Mouse (Mus musculus) olfactory bulb, adult 2 months (tissue): ENCODE measurements around the gene Scgn.

Source experiments
- CTCF ChIP-seq: fragments of 200-500 bp; IDR thresholded peaks from 2 replicates; pipeline ENCODE4 v1.5.1; 2012; ENCODE audit warnings: low read depth, mild to moderate bottlenecking, low read length, moderate library complexity; ENCODE audit not compliant: insufficient read depth
- POLR2A ChIP-seq: fragments of 200-500 bp; IDR thresholded peaks from 2 replicates; pipeline ENCODE4 v1.6.1; 2012; ENCODE audit warnings: mild to moderate bottlenecking, low read depth, low read length, moderate library complexity; ENCODE audit not compliant: insufficient read depth

DNA sequence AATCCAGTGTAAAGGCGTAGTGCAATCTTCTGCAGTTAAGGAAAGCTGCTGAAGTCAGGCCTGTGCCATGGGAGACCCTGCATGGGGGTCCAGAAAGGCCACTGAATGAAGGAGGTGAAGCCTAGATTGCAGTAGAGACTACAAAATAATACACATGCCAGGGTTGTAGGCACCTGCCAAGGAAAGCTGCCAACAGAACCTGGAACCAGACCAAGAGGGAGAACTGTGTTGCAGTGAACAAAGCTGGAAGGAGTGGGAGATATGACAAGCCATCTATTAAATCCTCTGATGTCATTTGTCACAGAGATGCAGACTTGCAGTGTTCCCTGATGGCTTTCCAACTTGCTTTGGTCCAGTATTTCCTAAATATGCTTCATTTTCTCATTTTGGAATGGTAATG lies 52.3 kb downstream of the Scgn start:
- no peak for TF ChIP-seq CTCF
- TF ChIP-seq POLR2A, result no peak
